Mouse (Mus musculus): ENCODE measurements around the gene Gm13420. TPM values are rescaled to one million over a fixed set of nuclear protein-coding genes. Genes with fewer than 3 reads are reported as not detected.
"Not testable (repeated sequence)": the region's sequence is repeated elsewhere in the genome, so short reads cannot be mapped to it uniquely, and the experiment has no call there.

The Gm13420 gene
- polyA plus RNA-seq, 1 experiment from 2014 or later: not detected

GRCm38 (mm10) chr2:29713501-29713900, 38.0 kb downstream of the Gm13420 start:
- Histone ChIP-seq H3K27ac (ENCODE audit: low read depth, low read length) (no peak overlapping the region), H3K9ac (ENCODE audit: low read length) (no peak overlapping the region), H3K27me3 (ENCODE audit: control insufficient read depth, insufficient read depth, low read length) (no peaks in the 10 kb centered on the region), H3K4me2 (ENCODE audit: low read depth) (no peak overlapping the region), H3K4me3 (ENCODE audit: low read depth, low read length) (no peak overlapping the region), H3K36me3 (ENCODE audit: control insufficient read depth, insufficient read depth, low read length) (0 out of 2 replicates have a peak, but pooled peaks cover 2% of the 10 kb centered on the region), H3K4me1 (ENCODE audit: control insufficient read depth, insufficient read depth, low read length) (no peaks in the 10 kb centered on the region), H3K9me3 (ENCODE audit: control insufficient read depth, low read length) (no peaks in the 10 kb centered on the region)
- 84% methylated on average over 1 of the region's 2 CpGs for WGBS
- DNase-seq (ENCODE audit: low spot score): no peak
- no peak for ATAC-seq (ENCODE audit: insufficient read depth, low FRiP score, low TSS enrichment)

GRCm38 (mm10) chr2:29711877-29712276, 39.6 kb downstream of the Gm13420 start:
- Histone ChIP-seq H3K27me3 (ENCODE audit: control insufficient read depth, insufficient read depth, low read length) (no peaks in the 10 kb centered on the region), H3K9ac (ENCODE audit: low read length) (no peak overlapping the region), H3K36me3 (ENCODE audit: control insufficient read depth, insufficient read depth, low read length) (peaks cover 6% of the 10 kb centered on the region; the same call in 1 of the 2 replicates), H3K4me3 (ENCODE audit: low read depth, low read length) (no peak overlapping the region), H3K27ac (ENCODE audit: low read depth, low read length) (no peak overlapping the region), H3K9me3 (ENCODE audit: control insufficient read depth, low read length) (no peaks in the 10 kb centered on the region), H3K4me2 (ENCODE audit: low read depth) (no peak overlapping the region), H3K4me1 (ENCODE audit: control insufficient read depth, insufficient read depth, low read length) (no peaks in the 10 kb centered on the region)
- WGBS: 90% methylated on average over 5 of the region's 5 CpGs
- DNase-seq (ENCODE audit: low spot score) (no peak), ATAC-seq (ENCODE audit: insufficient read depth, low FRiP score, low TSS enrichment) (no peak)

- Histone ChIP-seq H3K9ac (ENCODE audit: low read length) (no peak overlapping the region), H3K27me3 (ENCODE audit: control insufficient read depth, insufficient read depth, low read length) (no peaks in the 10 kb centered on the region), H3K4me2 (ENCODE audit: low read depth) (no peak overlapping the region), H3K4me3 (ENCODE audit: low read depth, low read length) (no peak overlapping the region), H3K4me1 (ENCODE audit: control insufficient read depth, insufficient read depth, low read length) (no peaks in the 10 kb centered on the region), H3K9me3 (ENCODE audit: control insufficient read depth, low read length) (no peaks in the 10 kb centered on the region), H3K36me3 (ENCODE audit: control insufficient read depth, insufficient read depth, low read length) (peaks cover 9% of the 10 kb centered on the region; the same call in 1 of the 2 replicates), H3K27ac (ENCODE audit: low read depth, low read length) (no peak overlapping the region)
- ATAC-seq (ENCODE audit: insufficient read depth, low FRiP score, low TSS enrichment): no peak
- WGBS: 70% methylated on average over 3 of the region's 3 CpGs
- DNase-seq (ENCODE audit: low spot score): no peak
Measured at GRCm38 (mm10) chr2:29711038-29711437, 40.4 kb downstream of the Gm13420 start.

- not testable (repeated sequence) for DNase-seq (ENCODE audit: low spot score); H3K9ac ChIP-seq (ENCODE audit: low read length); H3K27me3 ChIP-seq (ENCODE audit: control insufficient read depth, insufficient read depth, low read length); H3K4me2 ChIP-seq (ENCODE audit: low read depth); H3K9me3 ChIP-seq (ENCODE audit: control insufficient read depth, low read length); H3K4me3 ChIP-seq (ENCODE audit: low read depth, low read length); ATAC-seq (ENCODE audit: insufficient read depth, low FRiP score, low TSS enrichment); H3K27ac ChIP-seq (ENCODE audit: low read depth, low read length); H3K4me1 ChIP-seq (ENCODE audit: control insufficient read depth, insufficient read depth, low read length)
- WGBS: 88% methylated on average over 4 of the region's 4 CpGs
- peaks cover 14% of the 10 kb centered on the region for H3K36me3 ChIP-seq (ENCODE audit: control insufficient read depth, insufficient read depth, low read length)
Measured at GRCm38 (mm10) chr2:29708209-29708608, 43.3 kb downstream of the Gm13420 start.

GRCm38 (mm10) chr2:29707731-29708130, 43.8 kb downstream of the Gm13420 start:
- H3K27me3 ChIP-seq (ENCODE audit: control insufficient read depth, insufficient read depth, low read length): no peaks in the 10 kb centered on the region
- WGBS: 81% methylated on average over 4 of the region's 4 CpGs
- DNase-seq (ENCODE audit: low spot score) (peak; percentile 40), ATAC-seq (ENCODE audit: insufficient read depth, low FRiP score, low TSS enrichment) (no peak)
- H3K4me2 ChIP-seq (ENCODE audit: low read depth): no peak overlapping the region
- H3K9me3 ChIP-seq (ENCODE audit: control insufficient read depth, low read length): no peaks in the 10 kb centered on the region
- no peak overlapping the region for H3K9ac ChIP-seq (ENCODE audit: low read length)
- H3K36me3 ChIP-seq (ENCODE audit: control insufficient read depth, insufficient read depth, low read length): peaks cover 14% of the 10 kb centered on the region
- no peak overlapping the region for H3K4me3 ChIP-seq (ENCODE audit: low read depth, low read length)
- no peaks in the 10 kb centered on the region for H3K4me1 ChIP-seq (ENCODE audit: control insufficient read depth, insufficient read depth, low read length)
- no peak overlapping the region for H3K27ac ChIP-seq (ENCODE audit: low read depth, low read length)

GRCm38 (mm10) chr2:29706726-29707620, 44.5 kb downstream of the Gm13420 start:
- no peak overlapping the region for H3K4me3 ChIP-seq (ENCODE audit: low read depth, low read length)
- peaks cover 17% of the 10 kb centered on the region for H3K36me3 ChIP-seq (ENCODE audit: control insufficient read depth, insufficient read depth, low read length)
- H3K27me3 ChIP-seq (ENCODE audit: control insufficient read depth, insufficient read depth, low read length): no peaks in the 10 kb centered on the region
- H3K9me3 ChIP-seq (ENCODE audit: control insufficient read depth, low read length): no peaks in the 10 kb centered on the region
- H3K4me1 ChIP-seq (ENCODE audit: control insufficient read depth, insufficient read depth, low read length): no peaks in the 10 kb centered on the region
- DNase-seq (ENCODE audit: low spot score) (no peak), ATAC-seq (ENCODE audit: insufficient read depth, low FRiP score, low TSS enrichment) (no peak)
- H3K27ac ChIP-seq (ENCODE audit: low read depth, low read length): no peak overlapping the region
- H3K4me2 ChIP-seq (ENCODE audit: low read depth): no peak overlapping the region
- 94% methylated on average over 18 of the region's 18 CpGs for WGBS
- H3K9ac ChIP-seq (ENCODE audit: low read length): no peak overlapping the region

GRCm38 (mm10) chr2:29705493-29705892, 46.0 kb downstream of the Gm13420 start:
- DNase-seq (ENCODE audit: low spot score): no peak
- 83% methylated on average over 3 of the region's 3 CpGs for WGBS
- H3K36me3 ChIP-seq (ENCODE audit: control insufficient read depth, insufficient read depth, low read length): peaks cover 23% of the 10 kb centered on the region

GRCm38 (mm10) chr2:29703104-29704081, 48.1 kb downstream of the Gm13420 start:
- H3K9me3 ChIP-seq (ENCODE audit: control insufficient read depth, low read length): no peaks in the 10 kb centered on the region
- H3K27ac ChIP-seq (ENCODE audit: low read depth, low read length): no peak overlapping the region
- no peak overlapping the region for H3K4me3 ChIP-seq (ENCODE audit: low read depth, low read length)
- H3K4me2 ChIP-seq (ENCODE audit: low read depth): no peak overlapping the region
- no peaks in the 10 kb centered on the region for H3K4me1 ChIP-seq (ENCODE audit: control insufficient read depth, insufficient read depth, low read length)
- H3K9ac ChIP-seq (ENCODE audit: low read length): no peak overlapping the region
- DNase-seq (ENCODE audit: low spot score) (no peak), ATAC-seq (ENCODE audit: insufficient read depth, low FRiP score, low TSS enrichment) (no peak)
- H3K36me3 ChIP-seq (ENCODE audit: control insufficient read depth, insufficient read depth, low read length): peaks cover 28% of the 10 kb centered on the region
- no peaks in the 10 kb centered on the region for H3K27me3 ChIP-seq (ENCODE audit: control insufficient read depth, insufficient read depth, low read length)
- 93% methylated on average over 9 of the region's 9 CpGs for WGBS

More at GRCm38 (mm10) chr2:29705493-29705892, 46.0 kb downstream of the Gm13420 start:
- ATAC-seq (ENCODE audit: insufficient read depth, low FRiP score, low TSS enrichment): no peak
- Histone ChIP-seq H3K4me3 (ENCODE audit: low read depth, low read length) (no peak overlapping the region), H3K4me2 (ENCODE audit: low read depth) (no peak overlapping the region), H3K27ac (ENCODE audit: low read depth, low read length) (no peak overlapping the region), H3K9me3 (ENCODE audit: control insufficient read depth, low read length) (no peaks in the 10 kb centered on the region), H3K27me3 (ENCODE audit: control insufficient read depth, insufficient read depth, low read length) (no peaks in the 10 kb centered on the region), H3K4me1 (ENCODE audit: control insufficient read depth, insufficient read depth, low read length) (no peaks in the 10 kb centered on the region), H3K9ac (ENCODE audit: low read length) (no peak overlapping the region)
